Mouse (Mus musculus) cortical plate, adult 2 months (tissue): Measurements from ENCODE around the gene Foxp1. TPM values are rescaled to one million over a fixed set of nuclear protein-coding genes. Genes with fewer than 3 reads are reported as not detected.
A peak's percentile ranks its signal among the peaks of the same experiment; 100 is the strongest.

Source experiments
- H3K27ac ChIP-seq: fragments of 200-500 bp; 2 replicates; pipeline ENCODE4 v1.5.1; 2012; ENCODE audit warnings: low read length, control low read depth, inconsistent platforms; ENCODE audit not compliant: insufficient read depth
- H3K4me1 ChIP-seq: fragments of 200-500 bp; 2 replicates; pipeline ENCODE4 v1.6.1; 2011; ENCODE audit warnings: low read length; ENCODE audit not compliant: control insufficient read depth, insufficient read depth
- H3K4me3 ChIP-seq: fragments of 200-500 bp; 2 replicates; pipeline ENCODE4 v1.5.1; 2011; ENCODE audit warnings: mild to moderate bottlenecking, low read length, control low read depth; ENCODE audit not compliant: insufficient read depth
- CTCF ChIP-seq: fragments of 200-500 bp; IDR thresholded peaks from 2 replicates; pipeline ENCODE4 v1.5.1; 2011; ENCODE audit warnings: mild to moderate bottlenecking, control low read depth, low read length; ENCODE audit not compliant: insufficient read depth; ENCODE audit errors: extremely low read depth
- POLR2A ChIP-seq: fragments of 200-500 bp; IDR thresholded peaks from 2 replicates; pipeline ENCODE4 v1.6.1; 2011; ENCODE audit warnings: mild to moderate bottlenecking, low read length, control low read depth; ENCODE audit not compliant: insufficient read depth; ENCODE audit errors: extremely low read depth
- polyA plus RNA-seq: library from polyadenylated mRNA; depleted of rRNA; stranded (reverse); fragments of >200 nt; gene quantifications from 2 replicates; pipeline ENCODE4 v1.2.3, GENCODE M21; 2012

Gene Foxp1
- polyA plus RNA-seq, 1 experiment = 99.2 TPM

DNA sequence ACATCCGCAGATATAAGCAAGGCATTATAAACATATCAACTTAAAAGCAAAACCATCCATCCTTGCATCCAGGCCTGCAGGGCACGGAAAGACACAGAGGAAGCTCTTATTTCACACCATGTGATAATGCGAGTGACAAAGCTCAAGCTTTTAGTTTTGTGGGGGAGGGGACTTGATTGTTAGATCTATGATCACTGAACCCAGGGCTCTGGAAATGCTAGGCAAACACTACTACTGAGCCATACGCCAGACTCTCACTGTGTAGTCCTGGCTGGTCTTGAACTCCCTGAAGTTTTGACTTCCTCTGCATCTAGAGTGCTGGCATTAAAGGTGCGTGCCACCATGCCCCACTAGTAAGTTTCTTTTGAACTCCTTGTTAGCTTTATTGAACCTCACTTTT is 264.2 kb downstream of the Foxp1 start:
- Histone ChIP-seq H3K4me3 (no peak overlapping the region), H3K4me1 (no peaks in the 10 kb centered on the region), H3K27ac (no peak overlapping the region)
- TF ChIP-seq CTCF = no peak
- TF ChIP-seq POLR2A = no peak

DNA sequence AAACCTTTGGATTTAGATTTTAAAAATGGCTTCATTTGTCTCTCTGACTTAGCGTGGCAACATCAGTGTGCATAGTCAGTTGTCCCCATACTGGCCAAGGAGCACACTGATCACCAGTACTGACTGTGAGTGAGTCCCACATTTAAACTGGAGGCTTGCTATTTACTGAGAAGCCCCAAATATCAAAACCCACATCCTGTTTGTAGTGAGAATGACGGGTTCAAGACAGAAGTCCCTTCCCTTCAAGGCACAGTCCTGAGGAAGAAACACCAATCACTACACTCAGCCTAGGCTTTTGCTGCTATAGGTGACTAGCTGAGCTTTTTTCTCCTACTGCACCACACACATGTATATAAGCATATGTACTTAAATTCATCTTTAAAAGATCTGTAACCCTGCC is 264.8 kb downstream of the Foxp1 start:
- Histone ChIP-seq H3K4me3 (no peak overlapping the region), H3K4me1 (no peaks in the 10 kb centered on the region), H3K27ac (no peak overlapping the region)
- TF ChIP-seq CTCF (no peak), POLR2A (no peak)

- H3K4me1 ChIP-seq = no peaks in the 10 kb centered on the region
- no peak overlapping the region for H3K4me3 ChIP-seq
- no peak overlapping the region for H3K27ac ChIP-seq
- TF ChIP-seq CTCF = no peak
- no peak for TF ChIP-seq POLR2A
Observed at GRCm38 (mm10) chr6:99253331-99253730, 269.2 kb downstream of the Foxp1 start.

DNA sequence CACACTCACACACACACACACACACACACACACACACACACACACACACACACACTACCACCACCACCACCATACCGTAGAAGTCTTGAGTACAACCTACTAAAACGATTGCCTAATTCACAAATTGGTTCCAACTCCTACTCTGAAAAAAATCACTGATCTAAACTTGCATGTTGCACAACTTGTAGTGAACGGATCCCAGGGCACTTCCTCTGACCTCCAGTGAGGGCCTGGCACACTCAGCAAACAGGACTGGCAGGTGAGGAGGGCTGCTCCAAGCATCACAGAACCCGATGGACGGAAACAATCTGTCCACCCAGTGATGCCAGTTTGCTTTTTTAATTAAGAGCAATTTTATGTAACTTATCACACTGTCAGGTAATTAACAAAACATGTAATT is 269.7 kb downstream of the Foxp1 start:
- Histone ChIP-seq H3K4me1 (no peaks in the 10 kb centered on the region), H3K4me3 (no peak overlapping the region), H3K27ac (no peak overlapping the region)
- TF ChIP-seq CTCF (no peak), POLR2A (no peak)

GRCm38 (mm10) chr6:99251924-99252323 is 270.6 kb downstream of the Foxp1 start:
- TF ChIP-seq CTCF (peak; percentile 27; the same call in 1 of the 2 replicates), POLR2A (no peak)
- Histone ChIP-seq H3K4me1 (no peaks in the 10 kb centered on the region), H3K4me3 (no peak overlapping the region), H3K27ac (no peak overlapping the region)

- TF ChIP-seq CTCF (no peak), POLR2A (no peak)
- H3K27ac ChIP-seq = no peak overlapping the region
- no peaks in the 10 kb centered on the region for H3K4me1 ChIP-seq
- no peak overlapping the region for H3K4me3 ChIP-seq
Observed at GRCm38 (mm10) chr6:99251222-99251621, 271.3 kb downstream of the Foxp1 start.

GRCm38 (mm10) chr6:99249496-99250030 is 273.0 kb downstream of the Foxp1 start:
- H3K27ac ChIP-seq = no peak overlapping the region
- TF ChIP-seq CTCF (no peak), POLR2A (no peak)
- H3K4me3 ChIP-seq = no peak overlapping the region

DNA sequence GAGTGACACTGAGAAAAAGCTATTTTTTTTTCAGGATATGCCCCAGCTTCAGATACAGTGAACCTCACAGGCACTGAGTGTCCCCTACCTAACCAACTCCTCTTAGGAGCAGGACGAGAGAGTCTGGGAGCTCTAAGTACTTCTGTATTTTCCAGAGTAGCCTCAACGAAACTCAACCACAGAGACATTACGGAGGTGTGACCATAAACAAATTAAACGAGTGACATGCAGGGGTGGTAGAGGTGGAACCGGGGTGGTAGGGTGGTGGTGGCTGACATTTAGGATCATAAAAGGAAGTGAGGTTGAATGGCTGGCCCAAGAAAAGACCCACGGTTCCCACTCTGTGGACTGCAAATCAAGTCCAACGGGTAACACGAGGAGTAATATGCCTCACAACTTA is 274.1 kb downstream of the Foxp1 start:
- TF ChIP-seq CTCF (no peak), POLR2A (no peak)
- no peak overlapping the region for H3K27ac ChIP-seq
- H3K4me3 ChIP-seq = no peak overlapping the region
- H3K4me1 ChIP-seq = no peaks in the 10 kb centered on the region

More at GRCm38 (mm10) chr6:99249496-99250030, 273.0 kb downstream of the Foxp1 start:
- H3K4me1 ChIP-seq = no peaks in the 10 kb centered on the region

DNA sequence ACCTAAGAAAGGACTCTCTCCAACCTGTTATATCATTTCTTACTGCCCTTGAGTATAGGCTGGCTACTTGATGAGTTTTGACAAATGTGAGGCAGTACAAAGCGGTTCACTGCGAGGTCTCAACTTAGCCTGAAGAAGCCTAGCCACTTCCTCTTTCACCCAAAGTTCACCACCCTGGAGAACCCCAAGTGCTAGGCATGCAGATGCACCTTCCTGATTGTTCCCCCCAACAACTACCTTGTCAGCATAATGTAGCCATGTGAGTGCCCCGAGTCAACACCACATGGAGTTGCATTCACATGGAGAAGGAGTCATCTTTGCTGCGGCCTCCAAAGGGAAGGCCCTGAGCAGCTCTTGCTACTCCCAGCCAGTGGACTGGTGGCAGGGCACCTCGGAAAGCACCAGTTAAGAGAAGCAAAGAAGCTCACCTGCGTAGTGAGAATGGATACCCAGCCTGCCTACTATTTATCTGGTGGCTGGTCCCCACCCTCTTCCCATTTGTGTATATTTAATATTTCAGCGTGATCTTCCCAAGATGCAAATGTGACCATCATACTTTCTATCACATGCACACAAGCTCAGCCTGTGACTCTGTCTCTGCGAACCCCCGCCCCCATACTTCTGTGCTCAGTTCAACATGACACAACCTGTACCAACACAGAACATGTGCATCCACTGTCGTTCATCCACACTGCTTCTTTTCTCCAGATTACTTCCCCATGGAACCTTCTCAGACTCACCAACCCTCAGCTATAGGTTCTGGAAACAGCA is 280.7 kb downstream of the Foxp1 start:
- H3K4me3 ChIP-seq = no peak overlapping the region
- H3K4me1 ChIP-seq = no peaks in the 10 kb centered on the region
- no peak overlapping the region for H3K27ac ChIP-seq
- no peak for TF ChIP-seq CTCF
- no peak for TF ChIP-seq POLR2A

DNA sequence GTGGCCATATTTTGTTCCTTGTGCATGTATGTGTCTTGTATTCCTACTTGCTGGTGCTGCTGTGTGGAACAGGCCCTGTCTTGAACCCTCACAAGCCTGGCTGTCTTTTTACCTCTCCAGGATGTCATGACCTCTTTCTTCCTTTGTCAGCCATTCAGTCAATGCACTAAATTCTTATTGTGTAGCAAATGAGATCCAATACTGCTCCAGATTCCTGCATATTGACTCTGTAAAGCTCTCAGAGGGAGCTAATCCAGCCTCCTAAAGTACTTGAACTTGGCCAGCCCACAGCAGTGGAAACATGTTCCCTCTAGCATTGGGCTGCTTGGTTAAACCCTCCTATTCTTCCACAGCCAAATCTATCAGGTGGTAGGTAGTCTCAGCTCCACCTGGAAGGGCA is 281.8 kb downstream of the Foxp1 start:
- Histone ChIP-seq H3K4me1 (no peaks in the 10 kb centered on the region), H3K27ac (no peak overlapping the region), H3K4me3 (no peak overlapping the region)
- TF ChIP-seq POLR2A (no peak), CTCF (no peak)

- Histone ChIP-seq H3K4me3 (no peak overlapping the region), H3K27ac (no peak overlapping the region), H3K4me1 (peaks cover 2% of the 10 kb centered on the region; the same call in 1 of the 2 replicates)
- TF ChIP-seq POLR2A = no peak
- TF ChIP-seq CTCF = no peak
Observed at GRCm38 (mm10) chr6:99235588-99235987, 286.9 kb downstream of the Foxp1 start.
